Mouse (Mus musculus) neural tube, embryonic 15.5 days (tissue): ENCODE measurements around the gene Slc24a3. TPM values are rescaled to one million over a fixed set of nuclear protein-coding genes. Genes with fewer than 3 reads are reported as not detected.

Source experiments
- ATAC-seq: fragments of 200-750 bp; cut with Nextera tagmentation; 2 replicates; pipeline ENCODE4 v1.8.0; 2017; ENCODE audit warnings: mild to moderate bottlenecking, moderate TSS enrichment, moderate library complexity; ENCODE audit not compliant: low FRiP score
- H3K27ac ChIP-seq: fragments of 300-500 bp; sonication (generic); replicated peaks from 2 replicates; pipeline ENCODE4 v1.5.1; 2015; ENCODE audit warnings: mild to moderate bottlenecking, inconsistent platforms
- H3K27me3 ChIP-seq: fragments of 300-500 bp; sonication (generic); replicated peaks from 2 replicates; pipeline ENCODE4 v1.6.1; 2015; ENCODE audit warnings: inconsistent platforms
- H3K36me3 ChIP-seq: fragments of 300-500 bp; sonication (generic); 2 replicates; pipeline ENCODE4 v1.6.1; 2015; ENCODE audit warnings: inconsistent platforms
- H3K4me1 ChIP-seq: fragments of 300-500 bp; sonication (generic); 2 replicates; pipeline ENCODE4 v1.6.1; 2015; ENCODE audit warnings: inconsistent platforms
- H3K4me2 ChIP-seq: fragments of 300-500 bp; sonication (generic); 2 replicates; pipeline ENCODE4 v1.6.1; 2015; ENCODE audit warnings: inconsistent platforms, mild to moderate bottlenecking, moderate library complexity
- H3K4me3 ChIP-seq: fragments of 300-500 bp; sonication (generic); replicated peaks from 2 replicates; pipeline ENCODE4 v1.5.1; 2015; ENCODE audit warnings: mild to moderate bottlenecking, inconsistent platforms
- H3K9ac ChIP-seq: fragments of 300-500 bp; sonication (generic); replicated peaks from 2 replicates; pipeline ENCODE4 v1.6.1; 2015; ENCODE audit warnings: mild to moderate bottlenecking, inconsistent platforms
- H3K9me3 ChIP-seq: fragments of 300-500 bp; sonication (generic); replicated peaks from 2 replicates; pipeline ENCODE4 v1.6.1; 2016; ENCODE audit warnings: inconsistent platforms
- WGBS: fragments of 180-500 bp; shearing (Covaris S2); methylation state at CpG from one replicate; pipeline ENCODE4 v1.1.7; 2015; ENCODE audit warnings: mixed read lengths; 5-methylcytosine and 5-hydroxymethylcytosine counted together
- polyA plus RNA-seq: library from polyadenylated mRNA; unstranded; fragments of >200 nt; fragmentation: Nextera tagmentation; extraction: Ambion mirVana; gene quantifications from 2 replicates; pipeline ENCODE4 v1.2.1, GENCODE M21; 2015

Gene Slc24a3
- polyA plus RNA-seq, 1 experiment from 2014 or later = 28.9 TPM

DNA sequence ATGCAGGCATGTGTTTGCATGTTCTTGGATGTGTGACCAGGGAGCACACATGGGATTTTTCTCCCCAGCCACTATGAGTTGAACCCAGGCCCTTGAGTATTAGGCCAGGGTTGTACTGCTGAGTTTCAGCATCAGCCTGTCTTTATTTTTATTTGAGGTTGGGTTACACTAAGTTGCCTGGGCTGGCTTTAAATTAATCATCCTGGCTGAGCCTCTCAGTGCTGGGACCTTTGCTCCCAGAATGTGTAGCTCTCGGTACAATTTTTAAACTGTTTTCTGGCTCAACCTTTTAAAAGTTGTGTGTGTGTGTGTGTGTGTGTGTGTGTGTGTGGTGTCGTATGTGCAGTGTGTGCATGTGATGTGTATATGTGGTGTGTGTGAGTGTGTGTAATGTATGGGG is 512.6 kb downstream of the Slc24a3 start:
- Histone ChIP-seq H3K27me3 (no peaks in the 10 kb centered on the region), H3K27ac (no peak overlapping the region), H3K36me3 (no peaks in the 10 kb centered on the region), H3K9me3 (no peaks in the 10 kb centered on the region), H3K9ac (no peak overlapping the region), H3K4me2 (no peak overlapping the region), H3K4me3 (no peak overlapping the region), H3K4me1 (peaks cover 24% of the 10 kb centered on the region)
- ATAC-seq = no peak
- 92% methylated on average over 2 of the region's 2 CpGs for WGBS

DNA sequence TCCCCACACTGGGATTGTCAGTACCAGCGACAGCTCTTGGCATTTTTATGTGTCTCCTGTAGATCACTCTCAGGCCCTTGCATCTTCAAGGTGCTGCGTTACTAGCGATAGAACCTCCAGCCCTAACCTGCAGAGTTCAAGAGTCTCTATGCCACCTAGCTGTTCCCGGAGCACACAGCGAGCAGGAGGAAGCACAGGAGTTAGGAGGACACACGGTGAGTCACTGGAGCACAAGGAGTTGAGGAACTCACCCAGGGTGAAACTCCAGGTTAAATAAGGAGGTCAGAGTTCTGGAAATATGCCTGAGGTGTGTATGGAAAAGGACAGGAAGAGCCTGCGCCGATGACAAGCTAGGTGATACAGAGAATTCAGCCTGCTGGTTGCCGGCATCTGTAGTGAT is 513.2 kb downstream of the Slc24a3 start:
- no peaks in the 10 kb centered on the region for H3K27me3 ChIP-seq

DNA sequence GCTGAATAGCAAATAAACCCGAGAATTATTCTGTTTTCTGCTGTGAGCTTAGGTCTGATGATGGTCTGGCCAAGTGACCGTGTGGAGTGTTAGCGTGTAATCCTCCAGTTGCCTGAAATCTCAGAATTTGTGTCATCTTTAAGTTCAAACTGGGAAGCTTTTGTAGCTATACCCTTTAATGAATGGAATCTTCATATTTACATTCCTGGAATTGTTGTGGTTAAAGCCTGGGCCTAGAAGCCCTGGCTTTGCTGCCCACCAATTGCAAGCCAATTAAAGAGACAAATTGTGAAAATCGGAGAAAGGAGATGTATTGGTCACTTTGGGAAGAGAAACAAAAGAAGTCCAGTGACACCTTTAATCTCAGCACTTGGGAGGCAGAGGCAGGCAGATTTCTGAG is 514.1 kb downstream of the Slc24a3 start:
- WGBS = 89% methylated on average over 4 of the region's 4 CpGs
- Histone ChIP-seq H3K9me3 (no peaks in the 10 kb centered on the region), H3K27me3 (no peaks in the 10 kb centered on the region), H3K27ac (no peak overlapping the region), H3K4me1 (peaks cover 14% of the 10 kb centered on the region), H3K36me3 (no peaks in the 10 kb centered on the region), H3K9ac (no peak overlapping the region), H3K4me2 (no peak overlapping the region), H3K4me3 (no peak overlapping the region)
- ATAC-seq = no peak

More for the DNA sequence above, 513.2 kb downstream of the Slc24a3 start:
- no peaks in the 10 kb centered on the region for H3K36me3 ChIP-seq
- H3K27ac ChIP-seq = no peak overlapping the region
- H3K4me2 ChIP-seq = no peak overlapping the region
- H3K4me3 ChIP-seq = no peak overlapping the region
- no peak for ATAC-seq
- H3K4me1 ChIP-seq = peaks cover 21% of the 10 kb centered on the region
- no peak overlapping the region for H3K9ac ChIP-seq
- WGBS = 86% methylated on average over 9 of the region's 9 CpGs
- H3K9me3 ChIP-seq = no peaks in the 10 kb centered on the region

DNA sequence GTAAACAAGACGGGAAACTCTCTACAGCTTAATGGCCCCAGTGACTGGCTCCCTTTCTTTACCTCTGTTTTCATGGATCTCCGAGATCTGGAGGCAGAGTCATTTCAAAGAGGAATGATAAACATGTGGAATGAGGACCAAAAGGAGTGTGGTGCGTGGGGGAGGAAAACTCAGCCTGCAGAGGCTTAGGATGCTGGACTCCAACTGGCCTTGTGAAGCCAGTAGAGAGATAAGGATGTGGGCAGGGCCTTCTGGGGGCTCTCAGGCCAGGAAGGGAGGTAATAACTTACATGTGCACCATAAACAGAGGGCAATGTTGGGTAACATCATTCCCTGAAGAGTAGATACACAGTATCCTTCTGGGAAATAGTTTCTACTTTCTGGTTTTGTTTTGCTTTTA is 515.4 kb downstream of the Slc24a3 start:
- Histone ChIP-seq H3K4me1 (0 out of 2 replicates have a peak, but pooled peaks cover 6% of the 10 kb centered on the region), H3K27me3 (no peaks in the 10 kb centered on the region), H3K36me3 (no peaks in the 10 kb centered on the region), H3K4me3 (no peak overlapping the region), H3K27ac (no peak overlapping the region), H3K9ac (no peak overlapping the region), H3K9me3 (no peaks in the 10 kb centered on the region), H3K4me2 (no peak overlapping the region)
- 65% methylated on average over 3 of the region's 3 CpGs for WGBS
- no peak for ATAC-seq

DNA sequence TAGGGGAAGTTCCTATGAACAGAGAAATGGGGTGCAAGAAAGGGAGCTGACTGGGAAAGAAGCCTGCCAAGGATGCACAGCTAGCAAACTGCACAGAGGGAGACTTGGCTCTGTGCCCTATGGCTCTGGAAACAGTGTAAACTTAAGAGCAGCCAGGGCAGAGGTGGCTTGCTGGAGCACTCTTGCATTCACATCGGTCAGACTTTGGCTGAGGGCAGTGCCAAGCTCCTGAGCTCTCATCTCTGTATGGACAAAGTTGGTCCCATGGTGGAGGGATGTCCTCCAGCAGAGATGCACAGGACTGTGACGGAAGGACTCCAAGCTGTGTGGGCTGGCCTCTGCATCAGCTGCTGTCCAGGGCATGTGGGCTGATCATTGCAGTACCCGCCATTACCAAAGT is 516.0 kb downstream of the Slc24a3 start:
- WGBS = 64% methylated on average over 3 of the region's 3 CpGs
- Histone ChIP-seq H3K4me2 (no peak overlapping the region), H3K4me3 (no peak overlapping the region), H3K9ac (no peak overlapping the region), H3K27ac (no peak overlapping the region), H3K4me1 (0 out of 2 replicates have a peak, but pooled peaks cover 6% of the 10 kb centered on the region), H3K9me3 (no peaks in the 10 kb centered on the region), H3K27me3 (no peaks in the 10 kb centered on the region), H3K36me3 (no peaks in the 10 kb centered on the region)
- ATAC-seq = no peak

DNA sequence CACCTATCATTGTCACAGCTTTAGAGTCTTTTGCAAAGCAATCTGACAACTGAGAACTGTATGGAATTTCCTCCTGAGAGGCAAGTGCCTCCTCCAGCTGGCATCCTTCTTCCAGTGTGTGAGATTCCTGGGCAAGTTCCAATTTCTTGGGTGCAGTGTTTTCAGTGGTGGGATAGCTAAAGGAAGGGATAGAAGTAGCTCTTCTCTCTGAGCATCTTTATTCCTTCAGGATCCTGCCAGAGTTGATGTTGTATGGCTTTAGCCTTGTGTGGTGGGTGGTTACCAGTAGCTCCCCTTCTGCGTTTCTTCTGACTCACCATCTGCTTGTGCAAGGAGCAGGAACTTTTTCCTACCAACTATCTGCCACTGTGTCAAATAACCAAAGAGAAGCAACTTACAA is 516.6 kb downstream of the Slc24a3 start:
- no peak overlapping the region for H3K4me3 ChIP-seq
- no peaks in the 10 kb centered on the region for H3K9me3 ChIP-seq
- ATAC-seq = no peak
- no peak overlapping the region for H3K4me2 ChIP-seq
- WGBS = 97% methylated on average over 1 of the region's 1 CpGs
- 0 out of 2 replicates have a peak, but pooled peaks cover 6% of the 10 kb centered on the region for H3K4me1 ChIP-seq
- H3K9ac ChIP-seq = no peak overlapping the region
- H3K36me3 ChIP-seq = no peaks in the 10 kb centered on the region
- H3K27me3 ChIP-seq = no peaks in the 10 kb centered on the region
- no peak overlapping the region for H3K27ac ChIP-seq

DNA sequence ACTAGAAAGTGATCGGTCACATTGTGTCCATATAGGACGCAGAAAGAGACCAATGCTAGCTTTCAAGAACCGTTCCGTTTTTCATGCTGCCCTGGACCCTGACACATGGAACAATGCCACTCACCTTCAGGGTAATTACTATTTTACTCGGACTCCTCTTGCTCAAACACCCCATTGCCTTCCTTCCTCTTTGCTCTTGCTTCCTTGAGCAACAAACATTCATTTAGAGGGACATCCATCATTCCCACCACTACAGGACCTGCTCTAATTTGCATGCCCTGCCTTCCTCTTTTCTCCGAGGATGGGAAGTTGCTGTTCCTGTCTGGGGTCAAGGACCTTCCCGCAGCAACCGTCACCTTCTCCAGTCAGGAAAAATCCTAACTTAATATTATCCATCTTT is 517.3 kb downstream of the Slc24a3 start:
- no peak overlapping the region for H3K9ac ChIP-seq
- ATAC-seq = no peak
- WGBS = 79% methylated on average over 8 of the region's 8 CpGs

DNA sequence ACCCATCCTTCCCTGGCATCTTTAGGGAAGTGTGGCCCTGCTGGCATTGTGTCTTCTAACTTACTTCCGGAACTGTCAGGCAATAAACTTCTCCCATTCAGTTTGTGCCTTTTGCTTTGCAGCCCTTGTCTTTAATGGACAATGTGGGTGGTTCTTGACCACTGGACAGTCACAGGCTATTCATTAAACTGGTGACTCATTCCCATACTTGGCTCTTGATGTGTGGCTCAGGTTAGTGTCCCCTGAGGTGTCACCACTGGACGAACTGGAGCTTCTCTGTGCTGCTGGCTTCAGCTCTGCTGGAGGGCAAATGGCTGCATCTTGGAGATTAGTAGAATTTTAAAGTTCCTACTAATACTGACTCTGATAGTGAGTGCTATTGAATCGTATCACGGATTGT is 518.5 kb downstream of the Slc24a3 start:
- Histone ChIP-seq H3K4me1 (0 out of 2 replicates have a peak, but pooled peaks cover 6% of the 10 kb centered on the region), H3K36me3 (no peaks in the 10 kb centered on the region), H3K9me3 (no peaks in the 10 kb centered on the region), H3K27me3 (no peaks in the 10 kb centered on the region), H3K4me3 (no peak overlapping the region), H3K9ac (no peak overlapping the region), H3K27ac (no peak overlapping the region), H3K4me2 (no peak overlapping the region)
- no peak for ATAC-seq
- WGBS = 82% methylated on average over 4 of the region's 4 CpGs

More for the DNA sequence above, 517.3 kb downstream of the Slc24a3 start:
- Histone ChIP-seq H3K27me3 (no peaks in the 10 kb centered on the region), H3K9me3 (no peaks in the 10 kb centered on the region), H3K4me3 (no peak overlapping the region), H3K36me3 (no peaks in the 10 kb centered on the region), H3K4me1 (0 out of 2 replicates have a peak, but pooled peaks cover 6% of the 10 kb centered on the region), H3K4me2 (no peak overlapping the region), H3K27ac (no peak overlapping the region)

DNA sequence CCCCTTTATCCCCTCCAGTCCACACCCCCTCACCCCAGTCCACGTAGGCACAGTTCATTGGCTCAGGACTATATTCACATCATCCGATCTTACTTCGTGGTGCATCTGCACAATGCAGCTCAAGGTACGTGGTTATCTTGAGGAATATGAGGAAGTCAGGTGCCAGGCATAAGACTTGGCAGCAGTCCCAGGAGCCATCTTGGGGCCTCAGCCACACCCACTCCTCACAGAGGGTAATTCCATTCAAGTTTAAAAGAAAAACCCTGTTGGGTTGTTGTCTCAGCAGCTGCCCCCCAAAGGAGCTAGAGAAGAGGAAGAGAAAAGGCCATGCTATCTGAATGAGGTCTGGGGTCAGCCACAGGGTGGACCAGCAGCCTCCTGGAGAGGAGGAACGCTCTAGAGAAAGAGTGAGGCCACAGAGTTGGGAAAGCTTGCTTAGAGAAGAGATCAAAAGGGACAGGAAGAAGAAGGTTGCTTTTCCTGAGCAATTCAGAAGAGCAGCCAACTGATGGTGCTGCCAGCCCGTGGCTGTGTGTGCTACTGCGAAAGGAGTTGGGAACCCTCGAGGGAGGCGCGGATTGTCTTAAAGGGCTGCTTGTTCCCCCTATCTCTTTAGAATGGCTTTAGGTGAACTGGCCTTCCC is 523.9 kb downstream of the Slc24a3 start:
- 86% methylated on average over 10 of the region's 10 CpGs for whole genome bisulfite sequencing
- ATAC-seq = no peak
- Histone ChIP-seq H3K4me1 (no peaks in the 10 kb centered on the region), H3K9ac (no peak overlapping the region), H3K9me3 (no peaks in the 10 kb centered on the region), H3K4me2 (no peak overlapping the region), H3K4me3 (no peak overlapping the region), H3K27ac (no peak overlapping the region), H3K36me3 (no peaks in the 10 kb centered on the region), H3K27me3 (no peaks in the 10 kb centered on the region)
